Mouse (Mus musculus) lung, postnatal 36 days (tissue): ENCODE data around the gene Rnf145.
A peak's percentile ranks its signal among the peaks of the same experiment; 100 is the strongest.

Experiments used
- DNase-seq: peaks from one replicate; pipeline ENCODE4 v3.0.0; 2022; ENCODE audit warnings: mixed read lengths

The Rnf145 gene

GRCm38 (mm10) chr11:44510371-44510770 is 8.4 kb upstream of the Rnf145 start:
- no peak for DNase-seq

GRCm38 (mm10) chr11:44512044-44513025 is 6.4 kb upstream of the Rnf145 start:
- no peak for DNase-seq

- DNase-seq: no peak
Measured at GRCm38 (mm10) chr11:44513026-44513422, 5.7 kb upstream of the Rnf145 start.

- no peak for DNase-seq
Measured at GRCm38 (mm10) chr11:44514666-44515065, 4.1 kb upstream of the Rnf145 start.

- DNase-seq: no peak
Measured at GRCm38 (mm10) chr11:44516362-44516761, 2.4 kb upstream of the Rnf145 start.

GRCm38 (mm10) chr11:44517561-44518280 is 1.0 kb upstream of the Rnf145 start:
- DNase-seq: no peak

GRCm38 (mm10) chr11:44519096-44519949 is 559 bp downstream of the Rnf145 start:
- DNase-seq: no peak

- DNase-seq: peak; percentile 81
Measured at GRCm38 (mm10) chr11:44519950-44520761, 1.4 kb downstream of the Rnf145 start.

- no peak for DNase-seq
Measured at GRCm38 (mm10) chr11:44522594-44522993, 3.8 kb downstream of the Rnf145 start.

GRCm38 (mm10) chr11:44525765-44526164 is 7.0 kb downstream of the Rnf145 start:
- DNase-seq: no peak

GRCm38 (mm10) chr11:44526654-44527263 is 8.0 kb downstream of the Rnf145 start:
- DNase-seq: peak; percentile 34

GRCm38 (mm10) chr11:44528560-44529199 is 9.9 kb downstream of the Rnf145 start:
- no peak for DNase-seq

- peak; percentile 81 for DNase-seq
Measured at GRCm38 (mm10) chr11:44529200-44529599, 10.4 kb downstream of the Rnf145 start.

GRCm38 (mm10) chr11:44529716-44530115 is 11.0 kb downstream of the Rnf145 start:
- DNase-seq: no peak

- DNase-seq: no peak
Measured at GRCm38 (mm10) chr11:44530382-44530781, 11.6 kb downstream of the Rnf145 start.

GRCm38 (mm10) chr11:44530867-44531266 is 12.1 kb downstream of the Rnf145 start:
- no peak for DNase-seq

GRCm38 (mm10) chr11:44531617-44532016 is 12.9 kb downstream of the Rnf145 start:
- DNase-seq: peak; percentile 72

GRCm38 (mm10) chr11:44532846-44533781 is 14.3 kb downstream of the Rnf145 start:
- no peak for DNase-seq

- no peak for DNase-seq
Measured at GRCm38 (mm10) chr11:44534999-44535750, 16.4 kb downstream of the Rnf145 start.
